Mouse (Mus musculus): Measurements from ENCODE around the gene 4930513O06Rik.

The 4930513O06Rik gene

GRCm38 (mm10) chrX:139085943-139086342 is at the start of gene 4930513O06Rik:
TSS of gene 4930513O06Rik (plus strand) at chrX:139086243.
- DNase-seq (ENCODE audit: low spot score) = no peak

DNA sequence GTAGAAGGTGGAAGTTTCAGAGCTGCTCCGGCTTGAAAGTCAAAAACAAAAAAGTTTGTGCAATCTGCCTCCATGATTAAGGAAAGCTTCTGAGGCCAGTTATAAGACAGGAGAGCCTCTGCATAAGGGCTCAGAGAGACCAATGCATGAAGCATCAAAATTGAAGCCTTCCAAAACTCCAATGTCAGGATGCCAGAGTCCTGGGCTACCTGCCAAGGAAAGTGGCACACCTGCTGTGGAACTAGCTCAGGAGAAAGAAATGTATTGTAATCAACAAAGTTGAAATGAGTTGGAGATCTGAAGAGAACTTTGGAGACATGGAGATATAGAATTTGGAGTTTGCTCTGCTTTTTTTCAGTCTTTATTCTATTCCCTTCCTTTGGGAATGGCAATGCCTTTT is 48.4 kb upstream of the 4930513O06Rik start:
- no peak for DNase-seq (ENCODE audit: low spot score)

- no peak for DNase-seq (ENCODE audit: low spot score)
Observed at GRCm38 (mm10) chrX:139039314-139039713, 46.7 kb upstream of the 4930513O06Rik start.

DNA sequence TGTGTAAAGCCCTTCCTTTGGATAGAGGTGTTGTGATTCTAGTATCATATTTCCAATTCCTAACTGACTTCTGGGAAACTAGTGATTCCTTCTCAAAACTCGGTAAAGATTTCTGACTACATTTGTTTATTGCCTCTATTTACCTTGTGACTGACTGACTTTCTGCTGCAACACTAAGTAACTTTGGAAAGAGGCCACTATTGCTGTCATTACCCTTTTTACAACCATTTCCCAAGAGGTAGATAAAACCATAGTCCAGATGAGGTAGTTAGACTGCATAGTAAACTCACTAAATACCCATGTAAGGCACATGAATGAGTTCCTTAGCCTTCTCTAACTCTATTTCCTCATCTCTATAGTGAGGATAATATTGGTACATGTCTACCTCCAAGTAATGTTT is 44.9 kb upstream of the 4930513O06Rik start:
- no peak for DNase-seq (ENCODE audit: low spot score)

- no peak for DNase-seq (ENCODE audit: low spot score)
Observed at GRCm38 (mm10) chrX:139051976-139052375, 34.1 kb upstream of the 4930513O06Rik start.

DNA sequence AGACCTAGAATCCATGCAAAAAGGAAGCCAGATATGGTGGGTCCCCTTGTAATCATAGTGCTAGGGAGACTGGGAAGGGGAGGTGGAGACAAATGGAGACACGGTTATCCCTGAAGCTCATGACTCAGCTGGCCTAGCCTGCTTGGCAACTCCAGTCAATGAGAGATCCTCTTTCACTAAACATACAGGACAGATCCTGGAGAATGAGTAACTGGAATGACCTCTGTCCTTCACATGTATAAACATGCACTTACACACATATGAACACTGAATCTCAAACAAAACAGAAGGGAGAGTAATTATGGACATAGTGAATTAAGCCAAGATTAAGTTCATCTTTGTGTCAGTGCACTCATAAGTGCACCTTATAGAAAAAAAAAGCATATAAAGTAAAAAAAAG is 32.9 kb upstream of the 4930513O06Rik start:
- no peak for DNase-seq (ENCODE audit: low spot score)

DNA sequence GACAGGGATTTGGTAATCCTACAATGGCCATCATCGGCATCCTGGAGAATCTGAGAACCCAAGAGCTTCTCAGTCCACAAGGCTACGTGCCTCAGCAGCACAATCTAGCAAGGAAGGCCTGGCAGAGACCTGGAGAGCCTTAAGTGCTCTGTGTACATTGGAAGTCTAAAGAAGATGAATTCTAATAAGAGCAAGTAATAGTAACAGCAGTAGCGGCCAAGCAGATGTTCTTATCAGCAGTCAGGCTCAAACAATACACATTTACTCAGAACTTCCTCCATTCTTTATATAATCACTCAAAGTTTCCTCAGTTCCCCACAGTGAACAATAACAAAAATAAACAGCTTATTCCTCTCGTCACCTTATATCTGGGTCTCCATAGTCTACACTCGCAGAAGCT is 22.0 kb upstream of the 4930513O06Rik start:
- DNase-seq (ENCODE audit: low spot score) = no peak

- no peak for DNase-seq (ENCODE audit: low spot score)
Observed at GRCm38 (mm10) chrX:139078493-139078892, 7.5 kb upstream of the 4930513O06Rik start.

DNA sequence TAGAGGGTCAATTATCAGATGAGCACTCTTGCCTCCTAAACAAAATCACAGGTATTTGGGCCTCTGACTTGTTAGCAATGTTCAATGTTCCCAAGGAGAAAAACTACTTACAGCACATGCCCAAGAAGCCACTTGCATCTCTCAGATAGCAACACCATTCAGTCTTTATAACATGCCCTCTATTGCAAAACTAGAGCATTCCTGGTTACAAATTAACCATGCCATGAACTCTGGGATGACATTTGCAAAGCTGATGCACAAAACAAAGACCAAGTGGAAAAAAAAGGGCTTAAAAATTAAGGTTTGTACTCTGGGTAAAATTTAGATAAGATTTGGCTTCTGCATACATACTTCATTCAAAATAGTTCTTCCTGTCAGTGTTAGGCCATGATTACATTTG is 966 bp upstream of the 4930513O06Rik start, which contains the start of gene Serpina7:
Serpina7 (minus strand) TSS at position 160 of the 400 bp plus-strand sequence.
- no peak for DNase-seq (ENCODE audit: low spot score)

DNA sequence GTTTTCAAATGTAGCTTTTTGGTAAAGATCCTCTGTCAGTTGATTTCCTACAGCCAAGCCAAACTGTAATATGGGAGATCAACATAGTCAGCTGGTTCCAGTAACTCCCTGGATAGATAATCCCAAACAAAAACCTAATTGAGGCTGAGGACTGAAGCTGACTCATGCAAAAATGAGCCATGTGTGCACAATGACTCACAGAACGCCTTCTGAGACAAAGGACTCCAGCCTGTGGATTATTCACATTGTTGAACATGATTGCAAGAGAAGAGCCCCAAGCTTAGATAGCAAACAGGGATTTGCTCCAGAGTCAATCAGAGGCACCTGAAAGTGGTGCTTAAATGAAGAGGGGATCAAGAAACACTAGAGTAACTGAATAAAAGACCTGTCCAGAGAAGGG is 11.2 kb downstream of the 4930513O06Rik start:
- DNase-seq (ENCODE audit: low spot score) = no peak

GRCm38 (mm10) chrX:139134031-139134430 is 48.0 kb downstream of the 4930513O06Rik start:
- no peak for DNase-seq (ENCODE audit: low spot score)
